Mouse (Mus musculus) embryonic fibroblast, embryonic 13.5 days (primary cell): ENCODE measurements around the gene Lsamp.

Experiments used
- CTCF ChIP-seq: IDR thresholded peaks from 2 replicates; pipeline ENCODE4 v1.5.1; 2011; ENCODE audit warnings: mild to moderate bottlenecking, control low read depth, low read length, moderate library complexity, borderline replicate concordance; ENCODE audit not compliant: insufficient read depth
- POLR2A ChIP-seq: IDR thresholded peaks from 2 replicates; pipeline ENCODE4 v1.6.1; 2011; ENCODE audit warnings: low read depth, mild to moderate bottlenecking, control low read depth, low read length, moderate library complexity

DNA sequence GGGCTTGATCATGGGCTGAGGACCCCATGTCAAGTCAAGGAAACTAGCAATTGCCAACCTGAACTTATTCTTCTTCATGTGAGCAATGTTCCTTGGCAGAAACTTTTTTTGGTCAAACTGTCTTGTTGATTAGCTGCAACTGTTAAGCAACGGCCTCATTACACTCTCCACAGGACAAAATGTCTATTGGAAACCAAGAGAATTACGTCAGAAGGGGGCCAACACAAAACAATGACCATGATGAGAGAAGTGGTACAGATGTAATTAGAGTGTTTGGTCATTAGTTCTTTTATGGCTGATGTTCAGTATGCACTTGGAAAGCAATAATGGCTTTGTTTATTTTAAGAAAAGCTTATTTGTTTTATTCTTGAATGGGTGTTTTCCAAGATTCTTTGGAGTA is 989.9 kb downstream of the Lsamp start:
- TF ChIP-seq POLR2A (no peak), CTCF (no peak)
